8 mouse cellular contexts compared by ENCODE assay signal in genomic region chr1:128416584-128417532, GRCm38 (mm10). TPM values are rescaled to one million over a fixed set of nuclear protein-coding genes. Genes with fewer than 3 reads are reported as not detected.
DNase-seq lines count a peak whose midpoint lies in the region; ATAC-seq and TF ChIP-seq lines count a peak whose summit lies in the region.

Gene Dars, minus strand, starts transcription at chr1:128417368.

- H3K9me3 ChIP-seq in embryonic facial prominence, embryonic 15.5 days (replicated peaks), result no peaks in the 10 kb centered on the region
- no peaks in the 10 kb centered on the region for H3K9me3 ChIP-seq in kidney, embryonic 14.5 days (ENCODE audit: control insufficient read depth, low read length)
- no peaks in the 10 kb centered on the region for H3K9me3 ChIP-seq in limb, embryonic 15.5 days

- under 1% methylated on average over 68 of the region's 68 CpGs for WGBS in bone marrow, adult 2 months
- under 1% methylated on average over 68 of the region's 68 CpGs for WGBS in embryonic facial prominence, embryonic 15.5 days
- WGBS in kidney, embryonic 14.5 days, result under 1% methylated on average over 65 of the region's 68 CpGs
- WGBS in limb, embryonic 15.5 days, result under 1% methylated on average over 62 of the region's 68 CpGs

- peaks cover 17% of the 10 kb centered on the region for H3K36me3 ChIP-seq in embryonic facial prominence, embryonic 15.5 days
- peaks cover 11% of the 10 kb centered on the region; the same call in 1 of the 2 replicates for H3K36me3 ChIP-seq in kidney, embryonic 14.5 days (ENCODE audit: control insufficient read depth, insufficient read depth, low read length)
- peaks cover 17% of the 10 kb centered on the region; the same call in 1 of the 2 replicates for H3K36me3 ChIP-seq in limb, embryonic 15.5 days

- peak within 1 kb of the TSS; percentile 92 for H3K4me3 ChIP-seq in bone marrow, adult 2 months (replicated peaks; ENCODE audit: control insufficient read depth, low read depth, low read length)
- H3K4me3 ChIP-seq in embryonic facial prominence, embryonic 15.5 days (replicated peaks), result peak within 1 kb of the TSS; percentile 88
- H3K4me3 ChIP-seq in kidney, embryonic 14.5 days (ENCODE audit: low read length), result peak within 1 kb of the TSS; percentile 94
- peak within 1 kb of the TSS; percentile 91 for H3K4me3 ChIP-seq in limb, embryonic 15.5 days

- no peaks in the 10 kb centered on the region for H3K27me3 ChIP-seq in embryonic facial prominence, embryonic 15.5 days
- no peaks in the 10 kb centered on the region for H3K27me3 ChIP-seq in kidney, embryonic 14.5 days (ENCODE audit: control insufficient read depth, insufficient read depth, low read length)
- H3K27me3 ChIP-seq in limb, embryonic 15.5 days, result no peaks in the 10 kb centered on the region

- H3K4me1 ChIP-seq in bone marrow, adult 2 months (ENCODE audit: control insufficient read depth, insufficient read depth, low read length), result no peaks in the 10 kb centered on the region; the same call in 1 of the 2 replicates
- no peaks in the 10 kb centered on the region for H3K4me1 ChIP-seq in embryonic facial prominence, embryonic 15.5 days
- H3K4me1 ChIP-seq in kidney, embryonic 14.5 days (ENCODE audit: control insufficient read depth, insufficient read depth, low read length), result no peaks in the 10 kb centered on the region
- no peaks in the 10 kb centered on the region for H3K4me1 ChIP-seq in limb, embryonic 15.5 days

- peak within 1 kb of the TSS; percentile 61 for H3K4me2 ChIP-seq in embryonic facial prominence, embryonic 15.5 days (replicated peaks)
- H3K4me2 ChIP-seq in kidney, embryonic 14.5 days (replicated peaks; ENCODE audit: low read depth, low read length), result peak within 1 kb of the TSS; percentile 71
- H3K4me2 ChIP-seq in limb, embryonic 15.5 days, result peak within 1 kb of the TSS; percentile 56

- peak; percentile 15; the same call in 1 of the 2 replicates for TF ChIP-seq CTCF in bone marrow, adult 2 months (IDR thresholded peaks at IDR 0.05; ENCODE audit: control insufficient read depth, insufficient read depth, low read length)

- peak; percentile 93; the same call in 1 of the 2 replicates for TF ChIP-seq POLR2A in bone marrow, adult 2 months (IDR thresholded peaks at IDR 0.05; ENCODE audit: borderline replicate concordance, control insufficient read depth, low read depth, low read length)

- H3K9ac ChIP-seq in embryonic facial prominence, embryonic 15.5 days, result peak within 1 kb of the TSS; percentile 96
- peak within 1 kb of the TSS; percentile 97 for H3K9ac ChIP-seq in kidney, embryonic 14.5 days (ENCODE audit: low read depth, low read length)
- H3K9ac ChIP-seq in limb, embryonic 15.5 days, result peak within 1 kb of the TSS; percentile 84

- ATAC-seq in embryonic facial prominence, embryonic 15.5 days (ENCODE audit: insufficient number of reproducible peaks, low FRiP score, low TSS enrichment, low read depth), result peak; percentile 90
- peak; percentile 93 for ATAC-seq in kidney, embryonic 14.5 days (ENCODE audit: low FRiP score, low TSS enrichment)
- peak; percentile 84 for ATAC-seq in limb, embryonic 15.5 days (ENCODE audit: insufficient number of reproducible peaks, low FRiP score, low TSS enrichment, low read depth)

- DNase-seq in 416B (ENCODE audit: low read depth), result peak; percentile 95
- DNase-seq in heart, adult 9 months (ENCODE audit: low spot score in 2 of 2), result peak; percentile 88 to 94
- DNase-seq in monocyte, adult 2 months (ENCODE audit: low read depth in 1 of 2, low spot score in 2 of 2), result peak; percentile 82 to 93
- peak; percentile 88 to 92 for DNase-seq in spleen, postnatal 36 days (ENCODE audit: low spot score in 2 of 2)

- H3K27ac ChIP-seq in bone marrow, adult 2 months (ENCODE audit: control insufficient read depth, insufficient read depth, low read depth, low read length, poor library complexity), result peak within 1 kb of the TSS; percentile 97
- H3K27ac ChIP-seq in embryonic facial prominence, embryonic 15.5 days (replicated peaks), result peak within 1 kb of the TSS; percentile 96
- peak within 1 kb of the TSS; percentile 96 for H3K27ac ChIP-seq in kidney, embryonic 14.5 days (ENCODE audit: low read depth, low read length)
- peak within 1 kb of the TSS; percentile 90 for H3K27ac ChIP-seq in limb, embryonic 15.5 days

RNA-seq across cellular contexts. Expression of gene Dars, which starts in this region (rescaled TPM):
- polyA plus RNA-seq in bone marrow, adult 2 months (2011; ENCODE audit: insufficient read depth, insufficient read length, low replicate concordance, missing spikeins), result 30.1 and 47.0 TPM in 2 replicates
- polyA plus RNA-seq in embryonic facial prominence, embryonic 15.5 days (2015; fragmentation: Nextera tagmentation; extraction: Ambion mirVana), result 134 and 139 TPM in 2 replicates
- polyA plus RNA-seq in kidney, embryonic 14.5 days (2014; fragmentation: Nextera tagmentation; extraction: Ambion mirVana), result 108 and 150 TPM in 2 replicates
- polyA plus RNA-seq in limb, embryonic 15.5 days (2015; fragmentation: Nextera tagmentation; extraction: Ambion mirVana), result 140 and 142 TPM in 2 replicates

Comparison
In these comparisons a context has a peak if more than half of its experiments do, and no peak if none do; other contexts are left out.
1. Peak in every context shown above with its lines: DNase-seq, ATAC-seq, H3K4me3 ChIP-seq and H3K27ac ChIP-seq.